Mouse (Mus musculus) thymus, postnatal 25 days (tissue): ENCODE measurements around the gene Nubp2.

Source experiments
- DNase-seq: peaks from one replicate; pipeline ENCODE4 v3.0.0; 2022

Nubp2 gene

GRCm38 (mm10) chr17:24894061-24894994 lies 8.2 kb upstream of the Nubp2 start:
- DNase-seq = no peak

- no peak for DNase-seq
Measured at GRCm38 (mm10) chr17:24893276-24893675, 7.1 kb upstream of the Nubp2 start.

- DNase-seq = no peak
Measured at GRCm38 (mm10) chr17:24892785-24893184, 6.6 kb upstream of the Nubp2 start.

GRCm38 (mm10) chr17:24891321-24891720 lies 5.2 kb upstream of the Nubp2 start:
- no peak for DNase-seq

GRCm38 (mm10) chr17:24890151-24891092 lies 4.3 kb upstream of the Nubp2 start:
- no peak for DNase-seq

GRCm38 (mm10) chr17:24888862-24889261 lies 2.7 kb upstream of the Nubp2 start:
- no peak for DNase-seq

GRCm38 (mm10) chr17:24887291-24888080 lies 1.3 kb upstream of the Nubp2 start:
- no peak for DNase-seq

GRCm38 (mm10) chr17:24886932-24887271 lies 753 bp upstream of the Nubp2 start:
- no peak for DNase-seq

GRCm38 (mm10) chr17:24885356-24886133 lies 604 bp downstream of the Nubp2 start:
- no peak for DNase-seq

- DNase-seq = no peak
Measured at GRCm38 (mm10) chr17:24884391-24884790, 1.8 kb downstream of the Nubp2 start.

GRCm38 (mm10) chr17:24881738-24882440 lies 4.3 kb downstream of the Nubp2 start:
- peak; percentile 42 for DNase-seq

GRCm38 (mm10) chr17:24878531-24878930 lies 7.6 kb downstream of the Nubp2 start:
- DNase-seq = no peak

- peak; percentile 57 for DNase-seq
Measured at GRCm38 (mm10) chr17:24878117-24878397, 8.1 kb downstream of the Nubp2 start.

- DNase-seq = no peak
Measured at GRCm38 (mm10) chr17:24877336-24878116, 8.6 kb downstream of the Nubp2 start.

GRCm38 (mm10) chr17:24874989-24875388 lies 11.2 kb downstream of the Nubp2 start:
- DNase-seq = no peak

GRCm38 (mm10) chr17:24874405-24874745 lies 11.8 kb downstream of the Nubp2 start:
- DNase-seq = no peak

- DNase-seq = no peak
Measured at GRCm38 (mm10) chr17:24873695-24874404, 12.3 kb downstream of the Nubp2 start.

- DNase-seq = no peak
Measured at GRCm38 (mm10) chr17:24867914-24868313, 18.2 kb downstream of the Nubp2 start.

- no peak for DNase-seq
Measured at GRCm38 (mm10) chr17:24865776-24866175, 20.4 kb downstream of the Nubp2 start, which contains the start of gene Igfals. Gene Igfals (plus strand): TSS chr17:24865997.

- DNase-seq = no peak
Measured at GRCm38 (mm10) chr17:24861785-24862184, 24.4 kb downstream of the Nubp2 start.
